Mouse (Mus musculus): ENCODE data around the gene Tmem79.

DNA sequence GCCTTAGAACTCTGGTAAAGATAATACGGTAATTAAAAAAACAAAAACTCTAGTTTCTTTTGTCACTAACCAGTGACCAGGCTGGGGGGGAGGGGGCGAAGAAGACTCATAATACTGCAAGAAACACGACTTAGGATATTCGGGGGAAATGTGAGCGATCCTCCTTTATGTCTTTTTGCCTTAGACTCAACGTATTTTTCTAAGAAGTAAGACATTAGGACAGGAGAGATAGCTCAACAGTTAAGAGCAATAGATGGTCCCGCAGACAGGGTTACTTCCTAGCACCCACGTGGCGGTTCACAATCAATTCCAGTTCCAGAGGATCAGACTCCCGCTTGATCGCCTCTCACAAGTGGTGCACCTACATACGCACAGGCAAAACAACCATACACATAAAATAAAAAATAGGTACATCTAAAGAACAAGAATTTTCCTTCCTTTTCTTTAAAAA is 39.8 kb downstream of the Tmem79 start:
- TF ChIP-seq CTCF (IDR thresholded peaks at IDR 0.05; ENCODE audit: low read depth, low read length), result no peak
- TF ChIP-seq POLR2A (IDR thresholded peaks at IDR 0.05; ENCODE audit: insufficient read depth, low read length), result no peak
- TF ChIP-seq EP300 (IDR thresholded peaks at IDR 0.05; ENCODE audit: insufficient read depth, low read depth, low read length), result no peak
